Mouse (Mus musculus) erythroblast, embryonic 14.5 days (primary cell): Measurements from ENCODE around the gene Anapc11.

Source experiments
- GATA1 ChIP-seq: IDR thresholded peaks from 2 replicates; pipeline ENCODE4 v1.6.1; 2012; ENCODE audit warnings: low read length, inconsistent platforms, mixed read lengths
- TAL1 ChIP-seq: IDR thresholded peaks from 3 replicates; pipeline ENCODE4 v1.6.1; 2012; ENCODE audit warnings: low read length, inconsistent platforms, mixed read lengths

- no peak for TF ChIP-seq GATA1
- TF ChIP-seq TAL1: no peak
Measured at GRCm38 (mm10) chr11:120654741-120655140, 56.5 kb downstream of the Anapc11 start.
